Mouse (Mus musculus) CH12.LX (cell line): ENCODE data around the gene Syce3. TPM values are rescaled to one million over a fixed set of nuclear protein-coding genes. Genes with fewer than 3 reads are reported as not detected.

ENCODE experiments used
- DNase-seq: peaks from one replicate; pipeline ENCODE4 v3.0.0-alpha.2; 2013; ENCODE audit errors: extremely low read depth
- H3K27ac ChIP-seq: 2 replicates; pipeline ENCODE4 v1.5.1; 2012; ENCODE audit warnings: low read depth, mild to moderate bottlenecking, control low read depth, moderate library complexity; ENCODE audit not compliant: insufficient read depth
- H3K27me3 ChIP-seq: replicated peaks from 2 replicates; pipeline ENCODE3; 2012; ENCODE audit warnings: inconsistent platforms
- H3K36me3 ChIP-seq, 2 experiments: replicated peaks in 1 of 2; 2 replicates each; pipeline versions ENCODE3 to v1.6.1; 2012; ENCODE audit warnings: inconsistent platforms in 1 of 2, low read length in 1 of 2, mild to moderate bottlenecking in 1 of 2, mixed read lengths in 1 of 2, moderate library complexity in 1 of 2; ENCODE audit not compliant: control insufficient read depth in 1 of 2, insufficient read depth in 1 of 2
- H3K4me1 ChIP-seq, 2 experiments: 2 replicates each; pipeline ENCODE4 v1.6.1; 2012; ENCODE audit warnings: inconsistent platforms in 1 of 2, moderate library complexity in 1 of 2; ENCODE audit not compliant: insufficient read depth in 2 of 2, control insufficient read depth in 1 of 2
- H3K4me2 ChIP-seq: 2 replicates; pipeline ENCODE4 v1.6.1; 2012; ENCODE audit warnings: low read depth, mild to moderate bottlenecking, control low read depth; ENCODE audit not compliant: poor library complexity, insufficient read depth, severe bottlenecking
- H3K4me3 ChIP-seq, 3 experiments: fragments of 150-350 bp in 1 of 3; sonication (generic) in 1 of 3; replicated peaks in 1 of 3; 2 replicates each; pipeline versions ENCODE3 to v1.5.1; 2011 to 2012; ENCODE audit warnings: low read depth in 2 of 3, low read length in 2 of 3, mild to moderate bottlenecking in 2 of 3, moderate library complexity in 2 of 3, control low read depth in 1 of 3, improper control_type of control experiment in 1 of 3, inconsistent platforms in 1 of 3, mixed read lengths in 1 of 3; ENCODE audit not compliant: poor library complexity in 1 of 3
- H3K79me2 ChIP-seq: replicated peaks from 2 replicates; pipeline ENCODE4 v1.6.1; 2012; ENCODE audit warnings: mild to moderate bottlenecking, moderate library complexity; ENCODE audit not compliant: control insufficient read depth, poor library complexity, insufficient read depth, severe bottlenecking; ENCODE audit errors: extremely low read depth
- H3K9ac ChIP-seq: 2 replicates; pipeline ENCODE4 v1.6.1; 2012; ENCODE audit warnings: low read depth, mild to moderate bottlenecking, control low read depth, moderate library complexity; ENCODE audit not compliant: insufficient read depth
- H3K9me3 ChIP-seq: replicated peaks from 2 replicates; pipeline ENCODE3; 2012; ENCODE audit warnings: low read length, inconsistent platforms, mixed read lengths
- BHLHE40 ChIP-seq: IDR thresholded peaks from 2 replicates; pipeline ENCODE4 v1.6.1; 2011; ENCODE audit warnings: mild to moderate bottlenecking, low read depth, low read length, improper control_type of control experiment
- CTCF ChIP-seq, 2 experiments: IDR thresholded peaks in 1 of 2; conservative IDR thresholded peaks in 1 of 2; 2 replicates each; pipeline ENCODE4 v1.5.1; 2011 to 2012; ENCODE audit warnings: low read depth in 2 of 2, low read length in 2 of 2, improper control_type of control experiment in 1 of 2, inconsistent platforms in 1 of 2, mild to moderate bottlenecking in 1 of 2, moderate library complexity in 1 of 2
- ELF1 ChIP-seq: IDR thresholded peaks from 2 replicates; pipeline ENCODE4 v1.6.1; 2014; ENCODE audit warnings: low read depth, mild to moderate bottlenecking, inconsistent platforms, low read length, improper control_type of control experiment
- ETS1 ChIP-seq: conservative IDR thresholded peaks from 2 replicates; pipeline ENCODE4 v1.6.1; 2012; ENCODE audit warnings: low read depth, mild to moderate bottlenecking, inconsistent platforms, low read length, improper control_type of control experiment, moderate library complexity
- HCFC1 ChIP-seq: IDR thresholded peaks from 2 replicates; pipeline ENCODE4 v1.6.1; 2012; ENCODE audit warnings: low read depth, mild to moderate bottlenecking, inconsistent platforms, low read length, improper control_type of control experiment
- IRF4 ChIP-seq: IDR thresholded peaks from 2 replicates; pipeline ENCODE4 v1.6.1; 2014; ENCODE audit warnings: low read depth, mild to moderate bottlenecking, inconsistent platforms, low read length, improper control_type of control experiment
- JUN ChIP-seq: IDR thresholded peaks from 2 replicates; pipeline ENCODE4 v1.6.1; 2011; ENCODE audit warnings: low read depth, mild to moderate bottlenecking, low read length, improper control_type of control experiment, moderate library complexity; ENCODE audit not compliant: insufficient read depth
- JUND ChIP-seq: conservative IDR thresholded peaks from 2 replicates; pipeline ENCODE4 v1.6.1; 2011; ENCODE audit warnings: low read depth, low read length, improper control_type of control experiment
- KAT2A ChIP-seq: IDR thresholded peaks from 2 replicates; pipeline ENCODE4 v1.6.1; 2012; ENCODE audit warnings: low read length, improper control_type of control experiment, inconsistent platforms; ENCODE audit not compliant: insufficient replicate concordance
- MAX ChIP-seq: IDR thresholded peaks from 2 replicates; pipeline ENCODE4 v1.6.1; 2011; ENCODE audit warnings: low read length, improper control_type of control experiment
- MEF2A ChIP-seq: IDR thresholded peaks from 2 replicates; pipeline ENCODE4 v1.6.1; 2014; ENCODE audit warnings: low read depth, mild to moderate bottlenecking, inconsistent platforms, low read length, improper control_type of control experiment, borderline replicate concordance
- MXI1 ChIP-seq: IDR thresholded peaks from 2 replicates; pipeline ENCODE4 v1.6.1; 2011; ENCODE audit warnings: mild to moderate bottlenecking, low read depth, low read length, improper control_type of control experiment
- MYC ChIP-seq: IDR thresholded peaks from 2 replicates; pipeline ENCODE4 v1.6.1; 2011; ENCODE audit warnings: low read depth, mild to moderate bottlenecking, improper control_type of control experiment, low read length
- NELFE ChIP-seq: IDR thresholded peaks from 2 replicates; pipeline ENCODE4 v1.6.1; 2011; ENCODE audit warnings: low read depth, low read length, improper control_type of control experiment
- PAX5 ChIP-seq: IDR thresholded peaks from 2 replicates; pipeline ENCODE4 v1.6.1; 2012; ENCODE audit warnings: low read length, inconsistent platforms, mixed read lengths
- POLR2A ChIP-seq: IDR thresholded peaks from 2 replicates; pipeline ENCODE4 v1.6.1; 2011; ENCODE audit warnings: low read depth, mild to moderate bottlenecking, improper control_type of control experiment, low read length
- RCOR1 ChIP-seq: conservative IDR thresholded peaks from 2 replicates; pipeline ENCODE4 v1.6.1; 2012; ENCODE audit warnings: low read depth, mild to moderate bottlenecking, inconsistent platforms, low read length, improper control_type of control experiment
- SIN3A ChIP-seq: IDR thresholded peaks from 2 replicates; pipeline ENCODE4 v1.6.1; 2012; ENCODE audit warnings: low read length, improper control_type of control experiment, inconsistent platforms
- SMC3 ChIP-seq: IDR thresholded peaks from 2 replicates; pipeline ENCODE4 v1.6.1; 2011; ENCODE audit warnings: low read depth, low read length, improper control_type of control experiment
- TCF12 ChIP-seq: IDR thresholded peaks from 2 replicates; pipeline ENCODE4 v1.6.1; 2014; ENCODE audit warnings: low read depth, mild to moderate bottlenecking, inconsistent platforms, low read length, improper control_type of control experiment
- USF1 ChIP-seq: IDR thresholded peaks from 2 replicates; pipeline ENCODE4 v1.6.1; 2014; ENCODE audit warnings: low read depth, mild to moderate bottlenecking, inconsistent platforms, low read length, improper control_type of control experiment
- USF2 ChIP-seq: conservative IDR thresholded peaks from 2 replicates; pipeline ENCODE4 v1.6.1; 2011; ENCODE audit warnings: low read depth, low read length, improper control_type of control experiment
- ZC3H11A ChIP-seq: IDR thresholded peaks from 2 replicates; pipeline ENCODE4 v1.6.1; 2012; ENCODE audit warnings: low read depth, mild to moderate bottlenecking, inconsistent platforms, low read length, improper control_type of control experiment
- ZKSCAN1 ChIP-seq: IDR thresholded peaks from 2 replicates; pipeline ENCODE4 v1.6.1; 2012; ENCODE audit warnings: low read depth, inconsistent platforms, low read length, improper control_type of control experiment, borderline replicate concordance
- ZMIZ1 ChIP-seq: IDR thresholded peaks from 2 replicates; pipeline ENCODE4 v1.6.1; 2012; ENCODE audit warnings: low read depth, mild to moderate bottlenecking, inconsistent platforms, low read length, improper control_type of control experiment
- dilution Hi-C: fragments of 300-500 bp; cut with MboI; formaldehyde crosslinking; loops from 2 replicates; pipeline ENCODE4 v1.14.3; 2020; ENCODE audit warnings: low sequenced_read_pairs; ENCODE audit not compliant: extremely low pct_unique_long_range_greater_than_20kb, extremely low pct_ligation_motif_present
- in situ Hi-C: fragments of 300-500 bp; cut with MboI; formaldehyde crosslinking; loops from 3 replicates; pipeline ENCODE4 v1.14.3; 2019; ENCODE audit warnings: low sequenced_read_pairs, low pct_ligation_motif_present, low pct_unique_long_range_greater_than_20kb, mixed read lengths
- polyA plus RNA-seq: library from polyadenylated mRNA; unstranded; fragments of >175 nt; gene quantifications from 2 replicates; pipeline ENCODE4 v1.2.1, GENCODE M21; 2012; ENCODE audit warnings: low read depth; ENCODE audit not compliant: insufficient read length
- total RNA-seq, 2 experiments: library from RNA; depleted of rRNA; stranded (reverse); fragments of 300-350 nt in 1 of 2; fragments of >200 nt in 1 of 2; gene quantifications; 2 replicates each; pipeline ENCODE4 v1.2.3; 2012 to 2014

Gene Syce3
- total and polyA plus RNA-seq, 3 experiments = not detected

DNA sequence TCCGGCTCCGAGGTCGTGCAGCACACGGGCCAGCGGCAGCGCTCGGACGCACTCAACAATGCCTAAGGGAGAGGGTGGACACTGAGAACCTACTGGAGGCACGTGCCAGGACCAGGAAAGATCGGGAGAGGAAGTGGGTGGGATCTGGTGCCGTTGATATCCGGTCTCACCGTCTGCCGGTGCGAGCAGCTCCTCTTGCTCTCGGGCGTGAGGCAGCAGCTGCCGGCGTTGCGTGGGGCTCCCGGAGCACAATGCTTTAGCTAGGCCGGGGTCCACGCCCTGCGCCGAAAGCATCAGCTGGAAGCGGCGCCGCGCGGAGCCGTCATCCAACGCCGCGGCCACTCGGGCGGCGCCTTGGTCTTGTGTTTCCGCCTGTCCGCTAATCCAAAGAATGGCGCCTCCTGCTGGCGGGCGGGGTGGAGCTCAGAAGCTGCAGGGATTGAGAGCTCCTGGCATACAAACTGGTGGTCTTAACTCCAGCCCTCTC lies 36.5 kb downstream of the Syce3 start, which contains the start of gene Sco2:
Sco2 (minus strand) TSS at position 85 of the 487 bp plus-strand sequence.
- in situ Hi-C loops = loop anchor here (25.0 kb wide), 1 partner anchor 262 kb away; the partner anchor contains the start of gene Tubgcp6
- no peaks in the 10 kb centered on the region for H3K27me3 ChIP-seq
- peak; percentile 89 for DNase-seq
- H3K4me1 ChIP-seq = peaks cover 0 to 26% of the 10 kb centered on the region in 2 experiments; a peak in 2 of 4 replicates
- dilution Hi-C loops = no loop called here
- H3K4me3 ChIP-seq = peak within 1 kb of the TSS; percentile 80 to 96 (median 81)
- H3K27ac ChIP-seq = peak within 1 kb of the TSS; percentile 83
- H3K79me2 ChIP-seq = no peaks in the 10 kb centered on the region
- H3K9me3 ChIP-seq = peaks cover 9% of the 10 kb centered on the region
- peaks cover 38 to 41% of the 10 kb centered on the region in 2 experiments for H3K36me3 ChIP-seq
- TF ChIP-seq SMC3 (peak; percentile 64), USF1 (0 out of 2 replicates have a peak, but pooled peaks have one; percentile 16), HCFC1 (peak; percentile 56), BHLHE40 (peak; percentile 95), IRF4 (0 out of 2 replicates have a peak, but pooled peaks have one; percentile 4), RCOR1 (no peak), ETS1 (no peak), ZC3H11A (no peak), ZKSCAN1 (no peak), ZMIZ1 (no peak; the same call in 1 of the 2 replicates), SIN3A (peak; percentile 71; the same call in 1 of the 2 replicates), MXI1 (peak; percentile 82; the same call in 1 of the 2 replicates), KAT2A (0 out of 2 replicates have a peak, but pooled peaks have one; percentile 22), MYC (peak; percentile 75), PAX5 (no peak), POLR2A (peak; percentile 77), JUND (no peak), USF2 (0 out of 2 replicates have a peak, but pooled peaks have one; percentile 12), TCF12 (peak; percentile 12; the same call in 1 of the 2 replicates), CTCF (conservative IDR thresholded peaks at IDR 0.05 in 1 of 2, IDR thresholded peaks at IDR 0.05 in 1 of 2; ENCODE audit: low read depth in 2 of 2, low read length in 2 of 2) (peak; percentile 38 to 86; a peak in 3 of 4 replicates), MEF2A (0 out of 2 replicates have a peak, but pooled peaks have one; percentile 38), ELF1 (peak; percentile 69; the same call in 1 of the 2 replicates), NELFE (peak; percentile 63; the same call in 1 of the 2 replicates), JUN (no peak), MAX (peak; percentile 94)
- H3K9ac ChIP-seq = peak within 1 kb of the TSS; percentile 83
- peak within 1 kb of the TSS; percentile 65 for H3K4me2 ChIP-seq
